Mouse (Mus musculus) ES-Bruce4 (cell line): Measurements from ENCODE around the gene Dio1.

Source experiments
- CTCF ChIP-seq: IDR thresholded peaks from one replicate; pipeline ENCODE4 v1.8.1; 2011; ENCODE audit warnings: low read depth, low read length
- EP300 ChIP-seq: IDR thresholded peaks from 2 replicates; pipeline ENCODE4 v1.6.1; 2011; ENCODE audit warnings: low read depth, low read length; ENCODE audit not compliant: insufficient read depth
- POLR2A ChIP-seq: IDR thresholded peaks from one replicate; pipeline ENCODE4 v1.8.1; 2011; ENCODE audit warnings: low read length; ENCODE audit not compliant: insufficient read depth

DNA sequence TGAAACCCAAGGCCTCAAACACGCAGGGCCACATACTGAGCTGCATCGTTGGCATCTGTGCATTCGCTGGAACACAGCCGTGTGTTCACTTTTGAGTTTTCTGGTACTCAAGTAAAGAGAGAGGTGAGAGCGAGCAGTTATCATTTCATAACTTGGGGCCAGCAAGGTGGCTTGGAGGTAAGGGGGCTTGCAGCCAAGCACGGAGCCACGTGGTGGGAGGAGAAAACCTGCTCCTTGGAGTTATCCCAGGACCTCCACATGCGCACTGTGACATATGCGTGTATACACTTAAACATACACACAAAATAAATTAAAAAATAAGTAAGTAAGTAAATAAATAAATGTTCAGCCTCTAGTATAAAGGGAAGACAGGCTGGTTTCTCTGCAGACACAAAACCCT lies 4.7 kb downstream of the Dio1 start:
- TF ChIP-seq EP300 (no peak), CTCF (no peak), POLR2A (no peak)
